Mouse (Mus musculus): ENCODE data around the gene Mlh1. TPM values are rescaled to one million over a fixed set of nuclear protein-coding genes. Genes with fewer than 3 reads are reported as not detected.

Mlh1 gene
- polyA plus RNA-seq, 1 experiment, result not detected

DNA sequence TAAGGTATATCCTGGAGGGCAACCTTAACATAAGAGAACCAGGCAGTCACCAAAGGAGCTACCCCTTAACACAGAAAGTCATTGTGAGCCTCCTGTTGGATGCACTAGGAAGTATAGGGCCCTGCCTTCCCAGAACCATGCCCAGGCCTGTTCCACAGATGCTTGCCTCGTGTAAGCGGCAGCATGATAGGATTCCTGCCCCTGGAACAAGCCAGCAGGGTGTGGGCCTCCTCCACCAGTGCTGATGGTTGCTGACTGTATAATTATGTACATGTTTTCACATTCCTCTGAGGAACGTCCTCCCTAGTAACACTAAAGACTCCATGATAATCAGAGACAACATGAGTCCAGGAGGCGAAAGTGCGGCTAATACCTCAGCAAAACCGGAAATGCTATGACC is 28.2 kb downstream of the Mlh1 start:
- TF ChIP-seq CTCF (IDR thresholded peaks at IDR 0.05; ENCODE audit: insufficient read depth, low read depth, low read length), result no peak
- TF ChIP-seq POLR2A (IDR thresholded peaks at IDR 0.05; ENCODE audit: insufficient read depth, low read depth, low read length), result no peak
- Histone ChIP-seq H3K27ac (ENCODE audit: insufficient read depth, low read depth, low read length) (no peak overlapping the region), H3K4me3 (ENCODE audit: insufficient read depth, low read depth, low read length) (no peak overlapping the region), H3K4me1 (ENCODE audit: control insufficient read depth, insufficient read depth, low read length) (no peaks in the 10 kb centered on the region)
- WGBS, result 71% methylated on average over 6 of the region's 6 CpGs

DNA sequence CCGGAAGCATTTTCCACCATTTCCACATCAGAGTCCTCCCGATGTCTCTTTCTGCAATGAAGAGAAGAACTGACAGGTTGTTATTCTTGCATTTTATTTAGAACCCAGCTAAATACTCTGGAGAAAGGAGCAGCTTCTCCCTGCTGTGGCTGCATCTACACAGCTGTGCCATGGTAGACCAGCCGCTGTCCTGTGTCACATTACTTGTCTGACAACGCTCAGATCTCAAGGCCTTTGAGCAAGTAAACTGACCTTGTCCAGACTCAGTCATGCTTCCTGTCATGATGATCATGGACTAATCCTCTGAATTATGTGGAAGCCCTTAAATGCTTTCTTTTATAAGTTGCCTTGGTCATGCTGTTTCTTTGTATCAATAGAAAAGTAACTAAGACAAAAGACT is 31.8 kb downstream of the Mlh1 start:
- Histone ChIP-seq H3K4me3 (ENCODE audit: insufficient read depth, low read depth, low read length) (no peak overlapping the region), H3K4me1 (ENCODE audit: control insufficient read depth, insufficient read depth, low read length) (no peaks in the 10 kb centered on the region), H3K27ac (ENCODE audit: insufficient read depth, low read depth, low read length) (no peak overlapping the region)
- 74% methylated on average over 4 of the region's 4 CpGs for WGBS
- TF ChIP-seq CTCF (IDR thresholded peaks at IDR 0.05; ENCODE audit: insufficient read depth, low read depth, low read length) (no peak), POLR2A (IDR thresholded peaks at IDR 0.05; ENCODE audit: insufficient read depth, low read depth, low read length) (no peak)

DNA sequence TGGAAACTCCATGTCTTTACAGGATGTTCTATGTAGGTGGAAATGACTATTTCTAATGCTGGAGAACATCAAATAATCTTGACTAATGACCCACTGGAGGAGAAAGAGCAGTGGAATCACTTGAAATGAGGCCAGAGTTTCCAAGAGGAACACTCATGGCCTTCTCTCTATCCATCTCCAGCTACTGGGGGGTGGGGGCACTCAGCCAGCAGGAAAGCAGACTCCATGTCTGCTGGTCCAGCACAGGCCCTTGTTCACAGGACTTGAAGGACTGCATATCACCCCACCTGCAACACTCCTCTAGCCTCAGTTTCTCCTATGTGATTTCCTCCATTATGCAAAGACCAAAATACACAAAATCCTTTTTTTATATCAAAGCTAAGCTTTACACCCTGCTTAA is 33.9 kb downstream of the Mlh1 start:
- H3K27ac ChIP-seq (ENCODE audit: insufficient read depth, low read depth, low read length), result no peak overlapping the region

DNA sequence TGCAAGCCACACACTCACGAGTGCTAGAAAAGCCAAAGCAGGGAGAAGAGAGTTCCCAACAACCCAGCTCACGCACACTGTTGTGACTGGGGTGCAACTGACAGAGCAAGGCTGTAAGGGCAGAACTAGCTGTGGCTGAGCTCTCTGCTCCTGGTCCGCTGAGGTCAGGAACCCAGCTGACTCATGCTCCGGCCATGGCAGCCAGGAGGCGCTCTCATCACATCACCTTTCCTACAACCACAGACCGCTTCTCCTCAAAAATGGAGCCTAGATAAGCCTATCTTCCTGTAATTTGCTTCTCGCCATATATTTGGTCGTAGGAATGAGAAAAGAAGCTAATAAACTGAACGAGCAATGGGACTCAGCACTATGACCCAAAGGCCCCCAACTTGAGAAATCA is 36.9 kb downstream of the Mlh1 start:
- H3K27ac ChIP-seq (ENCODE audit: insufficient read depth, low read depth, low read length), result no peak overlapping the region
- no peaks in the 10 kb centered on the region for H3K4me1 ChIP-seq (ENCODE audit: control insufficient read depth, insufficient read depth, low read length)
- H3K4me3 ChIP-seq (ENCODE audit: insufficient read depth, low read depth, low read length), result no peak overlapping the region
- TF ChIP-seq CTCF (IDR thresholded peaks at IDR 0.05; ENCODE audit: insufficient read depth, low read depth, low read length), result no peak
- no peak for TF ChIP-seq POLR2A (IDR thresholded peaks at IDR 0.05; ENCODE audit: insufficient read depth, low read depth, low read length)
- 91% methylated on average over 9 of the region's 9 CpGs for WGBS

More for the DNA sequence above, 33.9 kb downstream of the Mlh1 start:
- no peak for TF ChIP-seq POLR2A (IDR thresholded peaks at IDR 0.05; ENCODE audit: insufficient read depth, low read depth, low read length)
- TF ChIP-seq CTCF (IDR thresholded peaks at IDR 0.05; ENCODE audit: insufficient read depth, low read depth, low read length), result no peak
- H3K4me1 ChIP-seq (ENCODE audit: control insufficient read depth, insufficient read depth, low read length), result no peaks in the 10 kb centered on the region
- H3K4me3 ChIP-seq (ENCODE audit: insufficient read depth, low read depth, low read length), result no peak overlapping the region

DNA sequence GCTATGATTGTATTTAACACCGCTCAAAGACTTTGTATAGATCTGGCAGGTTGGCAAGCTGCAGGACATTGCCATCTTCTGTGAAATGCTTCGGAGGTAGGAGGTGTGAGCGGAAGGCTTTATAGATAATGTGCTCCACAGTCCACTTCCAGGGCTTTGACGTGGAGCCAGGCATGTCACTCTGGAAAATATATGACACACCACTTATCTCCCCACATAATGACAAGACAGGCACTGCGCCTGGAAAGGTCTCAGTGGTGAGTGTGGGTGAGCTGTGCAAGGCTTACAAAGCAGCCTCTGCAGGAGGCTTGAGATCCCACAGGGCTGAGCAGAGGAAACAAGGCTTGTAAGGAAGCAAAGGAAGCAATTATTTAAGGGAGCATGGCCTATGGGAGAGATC is 43.1 kb downstream of the Mlh1 start:
- no peak overlapping the region for H3K27ac ChIP-seq (ENCODE audit: insufficient read depth, low read depth, low read length)
- no peak overlapping the region for H3K4me3 ChIP-seq (ENCODE audit: insufficient read depth, low read depth, low read length)
- H3K4me1 ChIP-seq (ENCODE audit: control insufficient read depth, insufficient read depth, low read length), result no peaks in the 10 kb centered on the region
- WGBS, result 83% methylated on average over 5 of the region's 5 CpGs
- TF ChIP-seq POLR2A (IDR thresholded peaks at IDR 0.05; ENCODE audit: insufficient read depth, low read depth, low read length) (no peak), CTCF (IDR thresholded peaks at IDR 0.05; ENCODE audit: insufficient read depth, low read depth, low read length) (no peak)

DNA sequence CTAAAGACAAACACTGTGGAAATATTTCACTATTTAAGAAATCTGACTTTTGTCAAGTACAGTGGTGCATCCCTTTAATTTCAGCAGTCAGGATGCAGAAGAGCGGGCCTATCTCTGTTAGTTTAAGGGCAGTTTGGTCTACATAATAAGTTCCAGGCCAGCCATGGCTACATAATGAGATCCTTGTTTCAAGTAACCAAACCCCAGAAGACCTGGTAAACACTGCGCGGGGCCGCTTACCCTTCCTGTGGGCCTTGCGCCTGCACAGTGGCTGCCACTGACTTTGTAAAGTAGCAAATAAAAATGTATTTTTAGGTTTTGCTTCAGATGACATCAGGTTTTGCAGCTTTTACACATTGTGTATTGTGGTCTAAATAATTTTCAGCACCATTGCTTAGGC is 48.2 kb downstream of the Mlh1 start:
- Histone ChIP-seq H3K4me1 (ENCODE audit: control insufficient read depth, insufficient read depth, low read length) (no peaks in the 10 kb centered on the region), H3K4me3 (ENCODE audit: insufficient read depth, low read depth, low read length) (no peak overlapping the region), H3K27ac (ENCODE audit: insufficient read depth, low read depth, low read length) (no peak overlapping the region)
- TF ChIP-seq CTCF (IDR thresholded peaks at IDR 0.05; ENCODE audit: insufficient read depth, low read depth, low read length) (no peak), POLR2A (IDR thresholded peaks at IDR 0.05; ENCODE audit: insufficient read depth, low read depth, low read length) (no peak)
- WGBS, result 96% methylated on average over 5 of the region's 5 CpGs

DNA sequence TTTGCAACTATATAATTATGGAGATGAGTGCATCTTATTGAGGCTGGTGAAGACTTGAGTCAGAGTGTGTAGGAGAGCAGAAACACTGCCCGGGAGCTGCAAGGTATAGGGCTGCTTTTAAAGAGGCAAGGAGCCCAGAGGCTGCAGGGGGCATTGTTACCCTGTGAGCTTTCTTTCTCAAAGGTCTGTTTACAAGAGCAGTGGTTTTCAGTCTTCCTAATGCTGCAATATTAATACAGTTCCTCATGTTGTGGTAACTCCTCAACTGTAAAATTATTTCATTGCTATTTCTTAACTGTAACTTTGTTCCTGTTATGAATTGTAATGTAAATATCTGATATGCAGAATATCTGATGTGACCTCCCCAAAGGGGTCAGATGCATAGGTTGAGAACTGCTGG is 50.0 kb downstream of the Mlh1 start:
- WGBS, result 50% methylated on average over 1 of the region's 1 CpGs

DNA sequence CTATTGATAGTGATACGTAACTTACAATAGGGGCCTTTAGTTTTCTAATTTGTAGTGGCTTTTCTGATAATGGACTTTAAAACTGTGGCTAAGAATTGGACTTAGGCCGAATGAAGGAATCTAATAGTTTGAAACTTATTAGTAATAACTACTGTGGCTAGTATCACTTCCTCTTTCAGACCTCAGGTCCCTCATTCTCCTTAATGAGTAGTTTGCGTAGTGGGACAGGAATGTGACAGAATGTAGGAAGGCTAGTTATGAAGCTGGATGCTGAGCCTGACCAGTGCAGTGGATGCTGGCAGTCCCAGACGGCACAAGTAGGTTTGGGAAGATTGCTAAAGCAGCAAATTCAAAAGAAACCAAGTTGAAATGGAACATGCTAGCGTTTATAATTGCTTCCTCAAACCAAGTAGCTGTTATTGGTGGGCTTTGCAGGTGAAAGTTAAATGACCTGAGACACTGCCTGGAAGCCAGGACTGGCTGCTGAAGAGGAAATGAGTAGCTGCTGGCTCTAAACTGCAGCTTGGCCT is 51.0 kb downstream of the Mlh1 start:
- Histone ChIP-seq H3K4me1 (ENCODE audit: control insufficient read depth, insufficient read depth, low read length) (no peaks in the 10 kb centered on the region), H3K4me3 (ENCODE audit: insufficient read depth, low read depth, low read length) (no peak overlapping the region), H3K27ac (ENCODE audit: insufficient read depth, low read depth, low read length) (no peak overlapping the region)
- WGBS, result 95% methylated on average over 5 of the region's 5 CpGs
- no peak for TF ChIP-seq CTCF (IDR thresholded peaks at IDR 0.05; ENCODE audit: insufficient read depth, low read depth, low read length)
- TF ChIP-seq POLR2A (IDR thresholded peaks at IDR 0.05; ENCODE audit: insufficient read depth, low read depth, low read length), result no peak

More for the DNA sequence above, 50.0 kb downstream of the Mlh1 start:
- TF ChIP-seq CTCF (IDR thresholded peaks at IDR 0.05; ENCODE audit: insufficient read depth, low read depth, low read length) (no peak), POLR2A (IDR thresholded peaks at IDR 0.05; ENCODE audit: insufficient read depth, low read depth, low read length) (no peak)
- Histone ChIP-seq H3K27ac (ENCODE audit: insufficient read depth, low read depth, low read length) (no peak overlapping the region), H3K4me3 (ENCODE audit: insufficient read depth, low read depth, low read length) (no peak overlapping the region), H3K4me1 (ENCODE audit: control insufficient read depth, insufficient read depth, low read length) (no peaks in the 10 kb centered on the region)

DNA sequence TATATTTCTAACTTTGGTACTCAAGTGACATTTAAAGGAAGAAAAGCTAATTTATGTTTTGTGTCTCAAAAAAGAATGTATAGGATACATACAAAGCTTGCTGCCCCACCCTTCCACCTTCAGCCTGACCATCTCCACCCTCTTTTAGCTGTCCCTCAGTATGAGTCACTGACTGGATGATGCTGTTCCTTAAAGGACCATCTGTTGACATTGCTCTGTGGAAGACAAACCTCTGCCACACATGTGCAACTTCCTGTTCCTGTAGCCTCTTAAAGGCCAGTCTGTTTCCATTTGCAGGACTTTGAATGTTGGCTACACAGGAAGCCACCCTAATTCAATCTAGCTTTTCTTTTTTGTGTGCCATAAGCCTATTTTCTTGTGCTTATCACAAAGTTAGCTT is 55.2 kb downstream of the Mlh1 start:
- H3K27ac ChIP-seq (ENCODE audit: insufficient read depth, low read depth, low read length), result no peak overlapping the region
- H3K4me1 ChIP-seq (ENCODE audit: control insufficient read depth, insufficient read depth, low read length), result no peaks in the 10 kb centered on the region
- TF ChIP-seq POLR2A (IDR thresholded peaks at IDR 0.05; ENCODE audit: insufficient read depth, low read depth, low read length), result no peak
- TF ChIP-seq CTCF (IDR thresholded peaks at IDR 0.05; ENCODE audit: insufficient read depth, low read depth, low read length), result no peak
- no peak overlapping the region for H3K4me3 ChIP-seq (ENCODE audit: insufficient read depth, low read depth, low read length)

DNA sequence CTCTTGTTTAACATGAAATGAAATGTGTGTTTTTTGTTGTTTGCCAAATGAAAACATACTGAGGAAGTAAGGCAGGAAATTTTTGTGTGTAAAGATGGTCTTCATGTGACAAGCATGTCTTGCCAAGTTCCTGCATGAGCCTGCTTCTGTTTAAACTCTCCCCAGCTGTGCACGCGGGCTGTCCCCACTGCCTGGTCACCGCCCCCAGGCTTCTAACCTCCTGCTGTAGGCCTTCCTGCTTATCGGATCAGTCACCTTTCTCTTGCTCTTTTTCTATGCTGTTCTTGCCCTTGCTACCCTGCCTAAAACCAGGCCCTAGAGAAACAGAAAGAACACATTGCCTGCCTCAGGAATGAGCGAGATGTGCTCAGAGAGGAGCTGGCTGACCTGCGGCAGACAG is 58.1 kb downstream of the Mlh1 start:
- WGBS, result 68% methylated on average over 6 of the region's 6 CpGs
- TF ChIP-seq POLR2A (IDR thresholded peaks at IDR 0.05; ENCODE audit: insufficient read depth, low read depth, low read length), result no peak
- TF ChIP-seq CTCF (IDR thresholded peaks at IDR 0.05; ENCODE audit: insufficient read depth, low read depth, low read length), result no peak
- Histone ChIP-seq H3K27ac (ENCODE audit: insufficient read depth, low read depth, low read length) (no peak overlapping the region), H3K4me1 (ENCODE audit: control insufficient read depth, insufficient read depth, low read length) (no peaks in the 10 kb centered on the region), H3K4me3 (ENCODE audit: insufficient read depth, low read depth, low read length) (no peak overlapping the region)

Measured in olfactory bulb, adult 2 months (tissue).